Mouse (Mus musculus) spleen, adult 2 months (tissue): ENCODE data around the gene Togaram2.

ENCODE experiments used
- CTCF ChIP-seq: fragments of 200-500 bp; IDR thresholded peaks from 2 replicates; pipeline ENCODE4 v1.5.1; 2011; ENCODE audit warnings: mild to moderate bottlenecking, inconsistent platforms; ENCODE audit not compliant: insufficient read depth, insufficient read length, insufficient replicate concordance; ENCODE audit errors: extremely low read depth
- POLR2A ChIP-seq: fragments of 200-500 bp; IDR thresholded peaks from 2 replicates; pipeline ENCODE4 v1.6.1; 2011; ENCODE audit warnings: low read depth, low read length, inconsistent platforms

DNA sequence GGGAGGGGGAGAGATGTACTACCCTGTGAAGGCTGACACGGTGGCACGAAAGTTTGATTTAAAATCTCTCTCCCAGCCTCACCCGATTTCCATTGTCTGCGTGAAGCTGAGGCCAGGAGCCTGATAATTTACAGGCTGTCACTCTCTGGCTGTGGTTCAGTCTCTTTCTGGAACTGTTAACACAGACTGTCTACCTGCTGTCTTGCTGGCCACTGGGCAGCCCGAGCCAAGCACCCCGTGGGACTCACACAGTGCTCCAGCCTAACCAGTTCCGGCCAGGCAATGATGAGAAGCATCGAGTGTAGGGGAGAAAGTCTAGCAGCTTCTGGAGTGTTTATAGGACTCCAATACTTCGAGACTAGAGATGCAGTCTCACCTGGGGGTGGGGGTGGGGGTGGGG is 73.1 kb downstream of the Togaram2 start:
- TF ChIP-seq POLR2A = no peak
- TF ChIP-seq CTCF = no peak
